Mouse (Mus musculus) E14TG2a.4 (cell line): ENCODE measurements at regions not wholly inside any gene's neighbourhood (a gene's known extent, or its start where the extent isn't known, plus 50 kb on each side); places are given as distances from the start of the nearest gene placed in this dataset.

ENCODE experiments used
- CTCF ChIP-seq: conservative IDR thresholded peaks from 2 replicates; pipeline ENCODE4 v1.5.1; 2014; ENCODE audit warnings: low read length
- NANOG ChIP-seq: IDR thresholded peaks from 2 replicates; pipeline ENCODE4 v1.6.1; 2014; ENCODE audit warnings: borderline replicate concordance, low read length, mixed read lengths
- POU5F1 ChIP-seq: IDR thresholded peaks from 2 replicates; pipeline ENCODE4 v1.6.1; 2014; ENCODE audit warnings: low read length, borderline replicate concordance

DNA sequence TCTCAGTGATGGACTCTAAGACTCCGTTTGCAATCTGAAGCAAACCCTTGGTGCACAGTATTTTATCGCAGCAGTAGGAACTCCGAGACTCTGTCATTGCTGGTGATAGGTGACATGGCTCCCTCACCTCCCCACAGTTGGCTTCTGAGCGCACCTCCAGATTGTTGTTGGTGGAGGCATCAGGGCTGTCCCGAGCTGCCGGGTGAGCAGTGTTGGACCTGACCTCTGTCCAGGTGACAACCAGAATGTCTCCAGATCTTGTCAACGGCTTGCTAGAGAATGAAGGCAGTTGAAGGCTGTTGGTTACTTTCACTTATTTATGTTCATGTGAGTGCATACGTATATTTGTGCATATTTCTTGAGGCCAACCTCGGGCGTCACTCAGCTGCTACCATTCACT, 55.0 kb upstream of the Eef2kmt start:
- TF ChIP-seq CTCF: no peak
- no peak for TF ChIP-seq NANOG
- no peak for TF ChIP-seq POU5F1
